Mouse (Mus musculus) brain, embryonic 14.5 days (tissue): Measurements from ENCODE around the gene Fam161a. TPM values are rescaled to one million over a fixed set of nuclear protein-coding genes. Genes with fewer than 3 reads are reported as not detected.
"Not testable (repeated sequence)": the region's sequence is repeated elsewhere in the genome, so short reads cannot be mapped to it uniquely, and the experiment has no call there.

Source experiments
- DNase-seq: peaks from one replicate; pipeline ENCODE4 v3.0.0-alpha.2; 2011; ENCODE audit warnings: low read depth
- CTCF ChIP-seq: fragments of 200-500 bp; IDR thresholded peaks from 2 replicates; pipeline ENCODE4 v1.5.1; 2012; ENCODE audit warnings: inconsistent platforms, mild to moderate bottlenecking, moderate library complexity, borderline replicate concordance; ENCODE audit not compliant: insufficient read depth, insufficient read length; ENCODE audit errors: extremely low read depth
- POLR2A ChIP-seq: fragments of 200-500 bp; IDR thresholded peaks from 2 replicates; pipeline ENCODE4 v1.6.1; 2012; ENCODE audit warnings: mild to moderate bottlenecking, inconsistent platforms, borderline replicate concordance; ENCODE audit not compliant: poor library complexity, insufficient read depth, insufficient read length, severe bottlenecking; ENCODE audit errors: extremely low read depth
- polyA plus RNA-seq: library from polyadenylated mRNA; depleted of rRNA; stranded (reverse); fragments of >200 nt; gene quantifications from 2 replicates; pipeline ENCODE4 v1.2.3, GENCODE M21; 2012; rRNA removed

Gene Fam161a
- polyA plus RNA-seq, 1 experiment = 4.3 TPM

- no peak for DNase-seq
- TF ChIP-seq CTCF (no peak), POLR2A (no peak)
Observed at GRCm38 (mm10) chr11:23063857-23064256, 56.5 kb downstream of the Fam161a start.

- DNase-seq = not testable (repeated sequence)
Observed at GRCm38 (mm10) chr11:23064276-23064675, 56.9 kb downstream of the Fam161a start.

GRCm38 (mm10) chr11:23065167-23065668 is 57.9 kb downstream of the Fam161a start:
- no peak for TF ChIP-seq POLR2A
- no peak for TF ChIP-seq CTCF
- no peak for DNase-seq

- DNase-seq = peak; percentile 96
- TF ChIP-seq CTCF (no peak), POLR2A (peak; percentile 81; the same call in 1 of the 2 replicates)
Observed at GRCm38 (mm10) chr11:23067395-23068136, 60.2 kb downstream of the Fam161a start.

- TF ChIP-seq CTCF (no peak), POLR2A (no peak)
Observed at GRCm38 (mm10) chr11:23068201-23068600, 60.9 kb downstream of the Fam161a start.

GRCm38 (mm10) chr11:23068986-23069385 is 61.7 kb downstream of the Fam161a start:
- peak; percentile 13 for DNase-seq

More at GRCm38 (mm10) chr11:23068201-23068600, 60.9 kb downstream of the Fam161a start:
- DNase-seq = no peak

GRCm38 (mm10) chr11:23074841-23075240 is 67.5 kb downstream of the Fam161a start:
- TF ChIP-seq CTCF (no peak), POLR2A (no peak)
- DNase-seq = no peak

- TF ChIP-seq POLR2A (no peak), CTCF (no peak)
- no peak for DNase-seq
Observed at GRCm38 (mm10) chr11:23078541-23078940, 71.2 kb downstream of the Fam161a start.

Other genes with a start within 250 kb of the Fam161a start
- gene B3gnt2, start 146.6 kb upstream of the Fam161a start, polyA plus RNA-seq = 2.0 and 2.3 TPM in 2 replicates
- gene Zrsr1, start 35.5 kb upstream of the Fam161a start, polyA plus RNA-seq = 8.4 and 14.8 TPM in 2 replicates
- 1.4 and 2.0 TPM in 2 replicates for gene Gm28048, start 25.4 kb upstream of the Fam161a start, polyA plus RNA-seq
- gene Commd1, start 25.1 kb upstream of the Fam161a start, polyA plus RNA-seq = 57.5 and 58.7 TPM in 2 replicates
- gene Cct4, start 17.0 kb upstream of the Fam161a start, polyA plus RNA-seq = 127 and 169 TPM in 2 replicates
- 92.0 and 98.5 TPM in 2 replicates for gene Xpo1, start 248.5 kb downstream of the Fam161a start, polyA plus RNA-seq